Mouse (Mus musculus): ENCODE measurements around the gene Rnase4.

GRCm38 (mm10) chr14:51143937-51144336, 53.1 kb downstream of the Rnase4 start:
- no peak for TF ChIP-seq POLR2A (IDR thresholded peaks at IDR 0.05; ENCODE audit: insufficient read depth, low read depth, low read length)
- TF ChIP-seq CTCF (IDR thresholded peaks at IDR 0.05), result no peak
